Mouse (Mus musculus): ENCODE results near the gene Glt6d1.

- no peak for TF ChIP-seq EP300 (IDR thresholded peaks at IDR 0.05; ENCODE audit: low read depth in 1 of 2, low read length in 2 of 2)
- TF ChIP-seq MYC (IDR thresholded peaks at IDR 0.05; ENCODE audit: low read depth, low read length): no peak
- TF ChIP-seq POLR2A (IDR thresholded peaks at IDR 0.05; ENCODE audit: control insufficient read depth in 1 of 2, insufficient read depth in 1 of 2, low read depth in 1 of 2, low read length in 2 of 2, poor library complexity in 1 of 2): no peak
- TF ChIP-seq CTCF (IDR thresholded peaks at IDR 0.05 in 2 of 3, conservative IDR thresholded peaks at IDR 0.05 in 1 of 3; ENCODE audit: control insufficient read depth in 1 of 3, insufficient read depth in 1 of 3, low read depth in 2 of 3, low read length in 3 of 3, poor library complexity in 1 of 3, severe bottlenecking in 1 of 3): no peak
- TF ChIP-seq JUND (IDR thresholded peaks at IDR 0.05; ENCODE audit: low read depth, low read length): no peak
- TF ChIP-seq ZKSCAN1 (IDR thresholded peaks at IDR 0.05; ENCODE audit: low read depth, low read length): no peak
Observed at GRCm38 (mm10) chr2:25822806-25823205, 7.2 kb upstream of the Glt6d1 start, which contains the start of gene Lcn9.

Data from MEL (cell line).